Mouse (Mus musculus): ENCODE results near the gene Podxl. TPM values are rescaled to one million over a fixed set of nuclear protein-coding genes. Genes with fewer than 3 reads are reported as not detected.
"Not testable (repeated sequence)": the region's sequence is repeated elsewhere in the genome, so short reads cannot be mapped to it uniquely, and the experiment has no call there.

Podxl gene
- total RNA-seq, 1 experiment from 2014 or later, result 0.23 TPM

GRCm38 (mm10) chr6:31575063-31575462, 11.3 kb upstream of the Podxl start:
- ATAC-seq (ENCODE audit: extremely low read depth, insufficient number of reproducible peaks, low FRiP score, poor library complexity, severe bottlenecking), result no peak

- no peak for ATAC-seq (ENCODE audit: extremely low read depth, insufficient number of reproducible peaks, low FRiP score, poor library complexity, severe bottlenecking)
Observed at GRCm38 (mm10) chr6:31571459-31571858, 7.7 kb upstream of the Podxl start.

GRCm38 (mm10) chr6:31568070-31568595, 4.4 kb upstream of the Podxl start:
- ATAC-seq (ENCODE audit: extremely low read depth, insufficient number of reproducible peaks, low FRiP score, poor library complexity, severe bottlenecking), result no peak

- ATAC-seq (ENCODE audit: extremely low read depth, insufficient number of reproducible peaks, low FRiP score, poor library complexity, severe bottlenecking), result no peak
Observed at GRCm38 (mm10) chr6:31567200-31567599, 3.4 kb upstream of the Podxl start.

- no peak for ATAC-seq (ENCODE audit: extremely low read depth, insufficient number of reproducible peaks, low FRiP score, poor library complexity, severe bottlenecking)
Observed at GRCm38 (mm10) chr6:31564901-31565391, 1.2 kb upstream of the Podxl start.

GRCm38 (mm10) chr6:31564182-31564531, 376 bp upstream of the Podxl start:
- ATAC-seq (ENCODE audit: extremely low read depth, insufficient number of reproducible peaks, low FRiP score, poor library complexity, severe bottlenecking), result no peak

GRCm38 (mm10) chr6:31562371-31563080, 1.3 kb downstream of the Podxl start:
- no peak for ATAC-seq (ENCODE audit: extremely low read depth, insufficient number of reproducible peaks, low FRiP score, poor library complexity, severe bottlenecking)

- ATAC-seq (ENCODE audit: extremely low read depth, insufficient number of reproducible peaks, low FRiP score, poor library complexity, severe bottlenecking), result not testable (repeated sequence)
Observed at GRCm38 (mm10) chr6:31561948-31562347, 1.8 kb downstream of the Podxl start.

GRCm38 (mm10) chr6:31560138-31560959, 3.4 kb downstream of the Podxl start:
- no peak for ATAC-seq (ENCODE audit: extremely low read depth, insufficient number of reproducible peaks, low FRiP score, poor library complexity, severe bottlenecking)

- no peak for ATAC-seq (ENCODE audit: extremely low read depth, insufficient number of reproducible peaks, low FRiP score, poor library complexity, severe bottlenecking)
Observed at GRCm38 (mm10) chr6:31556460-31557100, 7.2 kb downstream of the Podxl start.

GRCm38 (mm10) chr6:31550876-31551532, 12.8 kb downstream of the Podxl start:
- ATAC-seq (ENCODE audit: extremely low read depth, insufficient number of reproducible peaks, low FRiP score, poor library complexity, severe bottlenecking), result no peak

GRCm38 (mm10) chr6:31549361-31550051, 14.3 kb downstream of the Podxl start:
- ATAC-seq (ENCODE audit: extremely low read depth, insufficient number of reproducible peaks, low FRiP score, poor library complexity, severe bottlenecking), result no peak

- no peak for ATAC-seq (ENCODE audit: extremely low read depth, insufficient number of reproducible peaks, low FRiP score, poor library complexity, severe bottlenecking)
Observed at GRCm38 (mm10) chr6:31544318-31544717, 19.5 kb downstream of the Podxl start.

GRCm38 (mm10) chr6:31540018-31540417, 23.8 kb downstream of the Podxl start:
- no peak for ATAC-seq (ENCODE audit: extremely low read depth, insufficient number of reproducible peaks, low FRiP score, poor library complexity, severe bottlenecking)

- no peak for ATAC-seq (ENCODE audit: extremely low read depth, insufficient number of reproducible peaks, low FRiP score, poor library complexity, severe bottlenecking)
Observed at GRCm38 (mm10) chr6:31538112-31538511, 25.7 kb downstream of the Podxl start.

GRCm38 (mm10) chr6:31537193-31537592, 26.6 kb downstream of the Podxl start:
- ATAC-seq (ENCODE audit: extremely low read depth, insufficient number of reproducible peaks, low FRiP score, poor library complexity, severe bottlenecking), result no peak

GRCm38 (mm10) chr6:31534705-31535104, 29.1 kb downstream of the Podxl start:
- no peak for ATAC-seq (ENCODE audit: extremely low read depth, insufficient number of reproducible peaks, low FRiP score, poor library complexity, severe bottlenecking)

- no peak for ATAC-seq (ENCODE audit: extremely low read depth, insufficient number of reproducible peaks, low FRiP score, poor library complexity, severe bottlenecking)
Observed at GRCm38 (mm10) chr6:31531880-31532279, 31.9 kb downstream of the Podxl start.

All from neutrophil, adult 5-6 weeks (primary cell).